Mouse (Mus musculus) c-Kit-positive CD71-positive TER-119-positive erythroid progenitor cells, embryonic 14.5 days (primary cell): ENCODE results near the gene Hist2h3c2.

Experiments
- DNase-seq: peaks from one replicate; pipeline ENCODE4 v3.0.0-alpha.2; 2013; ENCODE audit warnings: low spot score

The Hist2h3c2 gene

DNA sequence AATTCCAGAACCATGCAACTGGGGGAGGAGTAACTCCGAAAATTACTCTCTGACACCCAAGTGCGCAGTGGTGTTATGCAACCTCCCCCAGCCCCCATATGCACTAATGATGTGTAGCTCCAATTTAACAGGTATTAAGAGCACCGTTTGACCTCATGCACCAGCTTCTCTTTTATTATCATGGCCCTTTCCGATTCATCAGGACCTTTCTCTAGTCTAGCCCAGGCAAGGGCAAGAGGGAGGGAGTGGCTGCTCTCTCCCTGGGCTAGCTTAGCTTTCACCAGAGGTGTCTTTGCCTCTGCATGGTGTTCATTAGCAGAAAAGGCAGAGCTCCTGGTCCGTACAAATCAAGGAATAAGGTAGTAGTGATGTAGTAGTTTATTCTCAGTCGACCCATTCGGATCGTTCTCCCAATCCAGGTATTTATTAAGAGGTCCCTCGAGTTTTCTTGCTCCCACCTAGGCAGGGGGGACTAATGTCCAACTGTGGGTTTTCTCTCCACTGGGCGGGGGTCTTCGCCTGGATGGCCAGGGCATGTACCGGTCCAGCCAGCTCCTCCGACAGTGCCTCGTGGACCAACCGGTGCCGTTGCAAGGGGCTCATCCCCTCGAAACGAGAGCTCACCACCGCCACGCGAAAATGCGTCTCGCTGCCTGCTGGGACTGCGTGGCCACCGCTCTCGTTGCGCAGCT is 42.3 kb downstream of the Hist2h3c2 start:
- DNase-seq = no peak

DNA sequence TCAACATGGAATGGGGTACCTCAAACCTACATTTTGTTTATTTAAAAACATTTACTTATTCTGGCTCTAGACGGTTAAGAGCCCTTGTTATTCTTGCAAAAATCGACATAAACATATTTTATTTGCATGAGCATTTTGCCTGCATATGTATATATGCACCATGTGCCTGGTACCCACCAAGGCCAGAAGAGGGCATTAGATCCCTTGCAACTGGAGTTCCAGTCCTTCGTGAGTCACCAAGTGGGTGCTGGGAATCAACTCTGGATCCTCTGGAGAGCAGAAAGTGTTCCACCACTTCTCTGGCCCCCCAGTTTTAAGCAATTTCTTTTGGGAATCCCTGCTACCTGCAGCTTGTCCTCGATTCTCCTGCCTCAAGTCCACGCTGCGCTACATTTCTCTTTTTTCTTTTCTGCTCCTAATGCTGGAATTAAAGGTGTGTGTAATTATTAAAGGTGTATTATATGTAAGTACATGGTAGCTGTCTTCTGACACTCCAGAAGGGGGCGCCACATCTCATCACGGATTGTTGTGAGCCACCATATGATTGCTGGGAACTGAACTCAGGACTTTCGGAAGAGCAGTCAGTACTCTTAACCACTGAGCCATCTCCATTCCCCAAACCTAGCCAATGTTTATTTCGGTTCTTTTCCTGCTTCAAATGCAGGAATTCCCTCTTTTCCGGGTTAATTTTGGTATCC is 43.2 kb downstream of the Hist2h3c2 start:
- no peak for DNase-seq

DNA sequence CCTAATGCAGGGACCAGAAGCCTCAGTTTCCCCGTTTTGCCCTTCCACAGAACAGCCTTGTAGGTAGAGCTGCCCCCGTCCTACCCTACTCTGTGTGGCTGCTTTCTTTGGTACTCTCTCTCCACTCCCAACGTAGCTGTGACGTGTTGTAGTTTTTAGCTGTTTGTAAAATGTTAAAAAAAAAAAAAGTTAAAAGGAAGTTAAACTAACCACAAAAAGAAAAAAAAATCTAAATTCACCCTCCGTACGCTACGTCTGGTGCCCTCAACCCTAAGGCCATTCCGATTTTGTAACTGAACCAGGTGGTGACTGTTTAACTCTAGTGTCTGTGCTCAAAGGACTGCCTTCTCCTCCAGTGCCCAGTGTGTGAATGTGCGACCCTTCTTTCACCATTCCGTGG is 44.0 kb downstream of the Hist2h3c2 start:
- DNase-seq = no peak

DNA sequence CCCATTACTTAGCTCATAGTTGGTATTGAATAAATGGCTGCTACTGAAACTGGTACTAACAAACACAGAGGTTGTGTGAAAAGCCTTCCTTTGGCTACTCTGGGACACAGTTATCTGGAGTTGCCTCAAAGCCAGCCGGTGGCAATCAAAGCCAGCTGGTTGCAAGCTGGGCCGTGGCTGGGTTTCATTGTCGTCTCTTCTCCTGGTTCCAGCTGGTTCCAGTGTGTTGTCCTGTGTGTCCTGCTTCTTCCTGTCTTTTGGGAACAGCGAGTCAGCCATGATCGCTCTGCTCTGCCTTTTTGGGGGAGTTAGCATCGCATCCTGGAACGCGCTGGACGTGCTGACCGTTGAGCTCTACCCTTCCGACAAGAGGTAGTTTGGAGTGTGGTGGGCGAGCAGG is 46.0 kb downstream of the Hist2h3c2 start:
- no peak for DNase-seq
